Mouse (Mus musculus) kidney, embryonic 14.5 days (tissue): ENCODE results near the gene Fxyd7. TPM values are rescaled to one million over a fixed set of nuclear protein-coding genes. Genes with fewer than 3 reads are reported as not detected.

ENCODE experiments used
- ATAC-seq: fragments of 200-750 bp; cut with Nextera tagmentation; 2 replicates; pipeline ENCODE4 v1.8.0; 2017; ENCODE audit warnings: moderate number of reproducible peaks, mild to moderate bottlenecking, moderate TSS enrichment, moderate library complexity; ENCODE audit not compliant: low FRiP score, low TSS enrichment
- H3K27ac ChIP-seq: fragments of 300-500 bp; sonication (generic); 2 replicates; pipeline ENCODE4 v1.5.1; 2014; ENCODE audit warnings: low read depth, mild to moderate bottlenecking, low read length, moderate library complexity, mixed read lengths
- H3K27me3 ChIP-seq: fragments of 300-500 bp; sonication (generic); 2 replicates; pipeline ENCODE4 v1.6.1; 2014; ENCODE audit warnings: mild to moderate bottlenecking, low read length; ENCODE audit not compliant: control insufficient read depth, insufficient read depth
- H3K36me3 ChIP-seq: fragments of 300-500 bp; sonication (generic); 2 replicates; pipeline ENCODE4 v1.6.1; 2014; ENCODE audit warnings: low read length, mixed read lengths; ENCODE audit not compliant: control insufficient read depth, insufficient read depth
- H3K4me1 ChIP-seq: fragments of 300-500 bp; sonication (generic); 2 replicates; pipeline ENCODE4 v1.6.1; 2014; ENCODE audit warnings: low read length, mixed read lengths; ENCODE audit not compliant: control insufficient read depth, insufficient read depth
- H3K4me2 ChIP-seq: fragments of 300-500 bp; sonication (generic); replicated peaks from 2 replicates; pipeline ENCODE4 v1.6.1; 2014; ENCODE audit warnings: low read depth, mild to moderate bottlenecking, low read length
- H3K4me3 ChIP-seq: fragments of 300-500 bp; sonication (generic); 2 replicates; pipeline ENCODE4 v1.5.1; 2014; ENCODE audit warnings: mild to moderate bottlenecking, low read length
- H3K9ac ChIP-seq: fragments of 300-500 bp; sonication (generic); 2 replicates; pipeline ENCODE4 v1.6.1; 2014; ENCODE audit warnings: low read depth, mild to moderate bottlenecking, low read length, moderate library complexity
- H3K9me3 ChIP-seq: fragments of 300-500 bp; sonication (generic); 2 replicates; pipeline ENCODE4 v1.6.1; 2016; ENCODE audit warnings: low read length; ENCODE audit not compliant: control insufficient read depth
- WGBS: fragments of 180-500 bp; shearing (Covaris S2); extraction: QIAGEN DNeasy Blood & Tissue Kit; methylation state at CpG from one replicate; pipeline ENCODE4 v1.1.7; 2014; 5-methylcytosine and 5-hydroxymethylcytosine counted together
- polyA plus RNA-seq: library from polyadenylated mRNA; unstranded; fragments of >200 nt; fragmentation: Nextera tagmentation; extraction: Ambion mirVana; gene quantifications from 2 replicates; pipeline ENCODE4 v1.2.1, GENCODE M21; 2014

The Fxyd7 gene
- polyA plus RNA-seq, 1 experiment from 2014 or later = 8.0 TPM

GRCm38 (mm10) chr7:31012971-31013370 is 38.3 kb downstream of the Fxyd7 start:
- no peak overlapping the region for H3K27ac ChIP-seq
- no peak overlapping the region for H3K4me2 ChIP-seq
- no peak for ATAC-seq
- 89% methylated on average over 5 of the region's 5 CpGs for WGBS
- H3K27me3 ChIP-seq = no peaks in the 10 kb centered on the region
- H3K36me3 ChIP-seq = no peaks in the 10 kb centered on the region
- no peaks in the 10 kb centered on the region for H3K9me3 ChIP-seq
- H3K9ac ChIP-seq = no peak overlapping the region
- no peak overlapping the region for H3K4me3 ChIP-seq
- H3K4me1 ChIP-seq = peaks cover 12% of the 10 kb centered on the region; the same call in 1 of the 2 replicates

GRCm38 (mm10) chr7:31008889-31009288 is 42.4 kb downstream of the Fxyd7 start:
- ATAC-seq = peak; percentile 85
- Histone ChIP-seq H3K4me2 (no peak overlapping the region), H3K27me3 (no peaks in the 10 kb centered on the region), H3K9me3 (no peaks in the 10 kb centered on the region), H3K36me3 (no peaks in the 10 kb centered on the region), H3K4me3 (no peak overlapping the region), H3K4me1 (peaks cover 4% of the 10 kb centered on the region; the same call in 1 of the 2 replicates), H3K27ac (no peak overlapping the region), H3K9ac (no peak overlapping the region)
- WGBS = 20% methylated on average over 3 of the region's 3 CpGs

GRCm38 (mm10) chr7:31008175-31008574 is 43.1 kb downstream of the Fxyd7 start:
- Histone ChIP-seq H3K27me3 (no peaks in the 10 kb centered on the region), H3K4me1 (peaks cover 4% of the 10 kb centered on the region; the same call in 1 of the 2 replicates), H3K9ac (no peak overlapping the region), H3K27ac (no peak overlapping the region), H3K9me3 (no peaks in the 10 kb centered on the region), H3K4me3 (no peak overlapping the region), H3K4me2 (no peak overlapping the region), H3K36me3 (no peaks in the 10 kb centered on the region)
- WGBS = 63% methylated on average over 1 of the region's 1 CpGs
- 0 out of 2 replicates have a peak, but pooled peaks have one; percentile 41 for ATAC-seq

GRCm38 (mm10) chr7:31007775-31008174 is 43.5 kb downstream of the Fxyd7 start:
- Histone ChIP-seq H3K27me3 (no peaks in the 10 kb centered on the region), H3K4me2 (no peak overlapping the region), H3K36me3 (no peaks in the 10 kb centered on the region), H3K9ac (no peak overlapping the region), H3K27ac (no peak overlapping the region), H3K9me3 (no peaks in the 10 kb centered on the region), H3K4me1 (peaks cover 4% of the 10 kb centered on the region; the same call in 1 of the 2 replicates), H3K4me3 (no peak overlapping the region)
- 95% methylated on average over 1 of the region's 1 CpGs for WGBS
- ATAC-seq = no peak

GRCm38 (mm10) chr7:31002650-31003049 is 48.6 kb downstream of the Fxyd7 start:
- Histone ChIP-seq H3K4me3 (no peak overlapping the region), H3K9me3 (no peaks in the 10 kb centered on the region), H3K4me2 (no peak overlapping the region), H3K36me3 (no peaks in the 10 kb centered on the region), H3K4me1 (peaks cover 12% of the 10 kb centered on the region; the same call in 1 of the 2 replicates), H3K27me3 (no peaks in the 10 kb centered on the region), H3K27ac (no peak overlapping the region), H3K9ac (no peak overlapping the region)
- ATAC-seq = no peak
- 70% methylated on average over 8 of the region's 8 CpGs for WGBS

GRCm38 (mm10) chr7:31000505-31001020 is 50.7 kb downstream of the Fxyd7 start:
- H3K27me3 ChIP-seq = no peaks in the 10 kb centered on the region
- H3K4me2 ChIP-seq = no peak overlapping the region; the same call in 1 of the 2 replicates
- H3K36me3 ChIP-seq = no peaks in the 10 kb centered on the region
- H3K9me3 ChIP-seq = peaks cover 4% of the 10 kb centered on the region; the same call in 1 of the 2 replicates
- peak; percentile 69 for ATAC-seq
- H3K4me1 ChIP-seq = peaks cover 12% of the 10 kb centered on the region; the same call in 1 of the 2 replicates
- no peak overlapping the region for H3K9ac ChIP-seq
- H3K27ac ChIP-seq = no peak overlapping the region
- WGBS = 18% methylated on average over 7 of the region's 7 CpGs
- H3K4me3 ChIP-seq = no peak overlapping the region

GRCm38 (mm10) chr7:30996491-30996890 is 54.8 kb downstream of the Fxyd7 start:
- H3K9me3 ChIP-seq = peaks cover 4% of the 10 kb centered on the region; the same call in 1 of the 2 replicates
- no peak for ATAC-seq
- H3K4me2 ChIP-seq = no peak overlapping the region
- WGBS = 95% methylated on average over 2 of the region's 2 CpGs
- no peaks in the 10 kb centered on the region for H3K27me3 ChIP-seq
- H3K4me1 ChIP-seq = peaks cover 12% of the 10 kb centered on the region; the same call in 1 of the 2 replicates
- H3K27ac ChIP-seq = no peak overlapping the region
- no peaks in the 10 kb centered on the region for H3K36me3 ChIP-seq
- no peak overlapping the region for H3K4me3 ChIP-seq
- H3K9ac ChIP-seq = no peak overlapping the region

GRCm38 (mm10) chr7:30993986-30994385 is 57.3 kb downstream of the Fxyd7 start:
- Histone ChIP-seq H3K4me2 (no peak overlapping the region), H3K4me3 (no peak overlapping the region), H3K4me1 (no peaks in the 10 kb centered on the region), H3K27ac (no peak overlapping the region), H3K9me3 (peaks cover 4% of the 10 kb centered on the region; the same call in 1 of the 2 replicates), H3K36me3 (no peaks in the 10 kb centered on the region), H3K27me3 (no peaks in the 10 kb centered on the region), H3K9ac (no peak overlapping the region)
- 92% methylated on average over 5 of the region's 5 CpGs for WGBS
- ATAC-seq = no peak
